Mouse (Mus musculus) ES-E14 (cell line): ENCODE results near the gene 2210017I01Rik. TPM values are rescaled to one million over a fixed set of nuclear protein-coding genes. Genes with fewer than 3 reads are reported as not detected.

ENCODE experiments used
- DNase-seq: peaks from one replicate; pipeline ENCODE4 v3.0.0-alpha.2; 2013; ENCODE audit warnings: low read depth, low spot score
- H3K27ac ChIP-seq: 2 replicates; pipeline ENCODE4 v1.5.1; 2012; ENCODE audit warnings: low read depth, mild to moderate bottlenecking, low read length, moderate library complexity, mixed read lengths; ENCODE audit not compliant: poor library complexity, insufficient read depth, severe bottlenecking
- H3K36me3 ChIP-seq: 2 replicates; pipeline ENCODE4 v1.6.1; 2012; ENCODE audit warnings: mild to moderate bottlenecking, low read length, moderate library complexity, mixed read lengths; ENCODE audit not compliant: control insufficient read depth, poor library complexity, insufficient read depth, severe bottlenecking
- H3K4me1 ChIP-seq, 2 experiments: fragments of 150-350 bp in 1 of 2; sonication (generic) in 1 of 2; 2 replicates each; pipeline ENCODE4 v1.6.1; 2012; ENCODE audit warnings: low read length in 2 of 2, mild to moderate bottlenecking in 1 of 2, mixed read lengths in 1 of 2; ENCODE audit not compliant: control insufficient read depth in 2 of 2, insufficient read depth in 2 of 2, poor library complexity in 1 of 2
- H3K4me3 ChIP-seq, 2 experiments: fragments of 150-350 bp in 1 of 2; sonication (generic) in 1 of 2; 2 replicates each; pipeline ENCODE4 v1.5.1; 2012; ENCODE audit warnings: low read length in 2 of 2, low read depth in 1 of 2, mild to moderate bottlenecking in 1 of 2, mixed read lengths in 1 of 2; ENCODE audit not compliant: insufficient read depth in 1 of 2, poor library complexity in 1 of 2, severe bottlenecking in 1 of 2
- H3K9ac ChIP-seq: 2 replicates; pipeline ENCODE4 v1.6.1; 2012; ENCODE audit warnings: low read depth, mild to moderate bottlenecking, low read length, mixed read lengths; ENCODE audit not compliant: poor library complexity, insufficient read depth, severe bottlenecking
- H3K9me3 ChIP-seq: fragments of 150-350 bp; sonication (generic); 2 replicates; pipeline ENCODE4 v1.6.1; 2012; ENCODE audit warnings: low read depth, mild to moderate bottlenecking, low read length; ENCODE audit not compliant: control insufficient read depth, insufficient read depth
- CHD2 ChIP-seq: IDR thresholded peaks from 2 replicates; pipeline ENCODE4 v1.6.1; 2014; ENCODE audit warnings: mild to moderate bottlenecking, low read depth, low read length, inconsistent platforms
- HCFC1 ChIP-seq: IDR thresholded peaks from 2 replicates; pipeline ENCODE4 v1.6.1; 2012; ENCODE audit warnings: low read length, inconsistent platforms, borderline replicate concordance; ENCODE audit not compliant: insufficient read depth
- MAFK ChIP-seq: IDR thresholded peaks from 2 replicates; pipeline ENCODE4 v1.6.1; 2014; ENCODE audit warnings: mild to moderate bottlenecking, low read depth, low read length, inconsistent platforms; ENCODE audit not compliant: insufficient read depth
- ZC3H11A ChIP-seq: IDR thresholded peaks from 2 replicates; pipeline ENCODE4 v1.6.1; 2012; ENCODE audit warnings: low read depth, mild to moderate bottlenecking, inconsistent platforms, low read length, borderline replicate concordance
- ZNF384 ChIP-seq: IDR thresholded peaks from 2 replicates; pipeline ENCODE4 v1.6.1; 2012; ENCODE audit warnings: low read depth, low read length, inconsistent platforms
- in situ Hi-C, 2 experiments: fragments of 600-800 bp; cut with MboI; formaldehyde crosslinking; loops; one replicate each; pipeline ENCODE4 v1.15.1; 2025; ENCODE audit warnings: low sequenced_read_pairs in 2 of 2, inconsistent platforms in 1 of 2; ENCODE audit not compliant: unreplicated experiment in 2 of 2
- total RNA-seq: library from RNA; depleted of rRNA; stranded (reverse); fragments of 300-350 nt; gene quantifications from 2 replicates; pipeline ENCODE4 v1.2.3, GENCODE M21; 2012

2210017I01Rik gene
- total RNA-seq, 1 experiment, result not detected

DNA sequence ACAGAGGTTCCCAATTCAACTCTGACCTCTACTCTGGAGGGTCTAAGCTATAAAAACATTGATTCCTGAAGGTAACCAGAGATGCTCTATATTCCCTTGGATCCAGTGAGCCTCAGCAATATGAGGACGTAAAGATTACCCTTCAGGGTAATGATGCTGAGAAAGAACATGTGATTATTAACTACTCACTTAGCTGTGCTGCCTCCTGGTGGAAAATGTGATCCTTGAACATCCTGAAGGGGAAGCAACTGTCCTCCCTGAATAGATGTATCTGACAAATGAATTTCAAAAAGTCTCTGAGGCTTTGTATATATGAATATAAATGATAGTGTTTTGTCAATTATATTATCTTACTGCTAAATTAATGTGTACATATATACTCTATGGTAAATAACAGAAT is 6.8 kb downstream of the 2210017I01Rik start:
- no peaks in the 10 kb centered on the region for H3K4me1 ChIP-seq
- DNase-seq, result peak; percentile 6
- H3K36me3 ChIP-seq, result no peaks in the 10 kb centered on the region
- no peak for TF ChIP-seq ZNF384
- TF ChIP-seq MAFK, result no peak
- TF ChIP-seq CHD2, result no peak
- no peak for TF ChIP-seq HCFC1
- TF ChIP-seq ZC3H11A, result no peak
- in situ Hi-C loops, result no loop called here
- H3K27ac ChIP-seq, result no peak overlapping the region
- no peaks in the 10 kb centered on the region for H3K9me3 ChIP-seq
- H3K4me3 ChIP-seq, result no peak overlapping the region
- no peak overlapping the region for H3K9ac ChIP-seq

GRCm38 (mm10) chr3:92599973-92600372 is 7.3 kb downstream of the 2210017I01Rik start:
- no peak for TF ChIP-seq CHD2
- TF ChIP-seq MAFK, result peak; percentile 96
- Histone ChIP-seq H3K27ac (no peak overlapping the region), H3K9ac (no peak overlapping the region), H3K4me1 (no peaks in the 10 kb centered on the region), H3K36me3 (no peaks in the 10 kb centered on the region), H3K4me3 (no peak overlapping the region), H3K9me3 (no peaks in the 10 kb centered on the region)
- no peak for DNase-seq
- in situ Hi-C loops, result no loop called here

GRCm38 (mm10) chr3:92598429-92598828 is 8.9 kb downstream of the 2210017I01Rik start:
- H3K4me3 ChIP-seq, result no peak overlapping the region
- no peaks in the 10 kb centered on the region for H3K36me3 ChIP-seq
- no peaks in the 10 kb centered on the region for H3K9me3 ChIP-seq
- H3K4me1 ChIP-seq, result no peaks in the 10 kb centered on the region
- TF ChIP-seq MAFK (no peak), HCFC1 (no peak), ZC3H11A (no peak), CHD2 (no peak), ZNF384 (no peak)
- no peak overlapping the region for H3K27ac ChIP-seq
- no peak for DNase-seq
- H3K9ac ChIP-seq, result no peak overlapping the region
- in situ Hi-C loops, result no loop called here

GRCm38 (mm10) chr3:92588858-92589257 is 18.4 kb downstream of the 2210017I01Rik start, which contains the start of gene Smcp:
Gene Smcp, minus strand, starts transcription at chr3:92588997.
- H3K27ac ChIP-seq, result no peak within 1 kb of the TSS
- TF ChIP-seq MAFK (no peak), ZNF384 (no peak)
- H3K4me3 ChIP-seq, result no peak within 1 kb of the TSS
- no peaks in the 10 kb centered on the region for H3K4me1 ChIP-seq
- no peaks in the 10 kb centered on the region for H3K36me3 ChIP-seq
- H3K9me3 ChIP-seq, result no peaks in the 10 kb centered on the region
- DNase-seq, result no peak
- H3K9ac ChIP-seq, result no peak within 1 kb of the TSS
- in situ Hi-C loops, result no loop called here

GRCm38 (mm10) chr3:92587190-92587589 is 20.1 kb downstream of the 2210017I01Rik start:
- in situ Hi-C loops, result no loop called here

More at GRCm38 (mm10) chr3:92587190-92587589, 20.1 kb downstream of the 2210017I01Rik start:
- Histone ChIP-seq H3K4me1 (no peaks in the 10 kb centered on the region), H3K9ac (no peak overlapping the region), H3K36me3 (no peaks in the 10 kb centered on the region), H3K4me3 (no peak overlapping the region), H3K27ac (no peak overlapping the region), H3K9me3 (no peaks in the 10 kb centered on the region)
- TF ChIP-seq CHD2, result no peak
- TF ChIP-seq ZC3H11A, result no peak
- no peak for TF ChIP-seq MAFK
- TF ChIP-seq ZNF384, result no peak
- TF ChIP-seq HCFC1, result no peak
- DNase-seq, result no peak
